Mouse (Mus musculus) liver, adult 2 months (tissue): ENCODE data around the gene Ndufa13.

Source experiments
- CTCF ChIP-seq: fragments of 200-500 bp; IDR thresholded peaks from 2 replicates; pipeline ENCODE4 v1.5.1; 2011; ENCODE audit warnings: low read depth, low read length, control low read depth
- POLR2A ChIP-seq: fragments of 200-500 bp; IDR thresholded peaks from 2 replicates; pipeline ENCODE4 v1.6.1; 2011; ENCODE audit warnings: low read length, control low read depth; ENCODE audit not compliant: insufficient read depth; ENCODE audit errors: extremely low read depth

GRCm38 (mm10) chr8:69906260-69906659 lies 3.9 kb upstream of the Ndufa13 start:
- TF ChIP-seq CTCF = no peak
- no peak for TF ChIP-seq POLR2A
